Mouse (Mus musculus): Measurements from ENCODE around the gene Fshr. TPM values are rescaled to one million over a fixed set of nuclear protein-coding genes. Genes with fewer than 3 reads are reported as not detected.
"Not testable (repeated sequence)": the region's sequence is repeated elsewhere in the genome, so short reads cannot be mapped to it uniquely, and the experiment has no call there.

Gene Fshr
- total and polyA plus RNA-seq, 2 experiments from 2014 or later, result not detected

GRCm38 (mm10) chr17:89119250-89119649 is 81.2 kb downstream of the Fshr start:
- no peak overlapping the region for H3K27ac ChIP-seq (ENCODE audit: low read depth, low read length)
- H3K9ac ChIP-seq, result no peak overlapping the region
- no peak overlapping the region for H3K4me3 ChIP-seq (ENCODE audit: low read depth, low read length)
- H3K4me2 ChIP-seq (ENCODE audit: low read depth), result no peak overlapping the region
- H3K9me3 ChIP-seq (ENCODE audit: low read length), result no peaks in the 10 kb centered on the region
- WGBS, result 31% methylated on average over 2 of the region's 2 CpGs
- no peaks in the 10 kb centered on the region for H3K36me3 ChIP-seq (ENCODE audit: insufficient read depth)
- no peak for TF ChIP-seq CTCF (IDR thresholded peaks at IDR 0.05; ENCODE audit: low read depth)
- DNase-seq (peak; percentile 24), ATAC-seq (peak; percentile 61)
- no peaks in the 10 kb centered on the region for H3K27me3 ChIP-seq (ENCODE audit: insufficient read depth, low read length)
- H3K4me1 ChIP-seq (ENCODE audit: insufficient read depth), result peaks cover 6% of the 10 kb centered on the region; the same call in 1 of the 2 replicates

GRCm38 (mm10) chr17:89113944-89114343 is 86.5 kb downstream of the Fshr start:
- no peak overlapping the region for H3K4me2 ChIP-seq (ENCODE audit: low read depth)
- no peaks in the 10 kb centered on the region for H3K27me3 ChIP-seq (ENCODE audit: insufficient read depth, low read length)
- no peak for TF ChIP-seq CTCF (IDR thresholded peaks at IDR 0.05; ENCODE audit: low read depth)
- no peak overlapping the region for H3K27ac ChIP-seq (ENCODE audit: low read depth, low read length)
- H3K9ac ChIP-seq, result no peak overlapping the region
- H3K9me3 ChIP-seq (ENCODE audit: low read length), result no peaks in the 10 kb centered on the region
- DNase-seq (no peak), ATAC-seq (no peak)
- no peak overlapping the region for H3K4me3 ChIP-seq (ENCODE audit: low read depth, low read length)
- H3K36me3 ChIP-seq (ENCODE audit: insufficient read depth), result no peaks in the 10 kb centered on the region
- peaks cover 2% of the 10 kb centered on the region; the same call in 1 of the 2 replicates for H3K4me1 ChIP-seq (ENCODE audit: insufficient read depth)

GRCm38 (mm10) chr17:89100719-89101350 is 99.6 kb downstream of the Fshr start:
- no peak overlapping the region for H3K4me3 ChIP-seq (ENCODE audit: low read depth, low read length)
- H3K27ac ChIP-seq (ENCODE audit: low read depth, low read length), result no peak overlapping the region
- H3K27me3 ChIP-seq (ENCODE audit: insufficient read depth, low read length), result no peaks in the 10 kb centered on the region
- no peaks in the 10 kb centered on the region for H3K9me3 ChIP-seq (ENCODE audit: low read length)
- H3K36me3 ChIP-seq (ENCODE audit: insufficient read depth), result no peaks in the 10 kb centered on the region
- no peaks in the 10 kb centered on the region for H3K4me1 ChIP-seq (ENCODE audit: insufficient read depth)
- no peak overlapping the region for H3K9ac ChIP-seq
- ATAC-seq (no peak), DNase-seq (no peak)
- 76% methylated on average over 5 of the region's 5 CpGs for WGBS
- no peak for TF ChIP-seq CTCF (IDR thresholded peaks at IDR 0.05; ENCODE audit: low read depth)
- H3K4me2 ChIP-seq (ENCODE audit: low read depth), result no peak overlapping the region

GRCm38 (mm10) chr17:89099733-89100132 is 100.7 kb downstream of the Fshr start:
- DNase-seq; H3K27ac ChIP-seq (ENCODE audit: low read depth, low read length); H3K9me3 ChIP-seq (ENCODE audit: low read length); ATAC-seq; H3K9ac ChIP-seq; H3K4me3 ChIP-seq (ENCODE audit: low read depth, low read length); H3K4me2 ChIP-seq (ENCODE audit: low read depth); H3K36me3 ChIP-seq (ENCODE audit: insufficient read depth); H3K4me1 ChIP-seq (ENCODE audit: insufficient read depth); H3K27me3 ChIP-seq (ENCODE audit: insufficient read depth, low read length): not testable (repeated sequence)
- WGBS, result 76% methylated on average over 1 of the region's 1 CpGs

- Histone ChIP-seq H3K9ac (no peak overlapping the region), H3K4me1 (ENCODE audit: insufficient read depth) (0 out of 2 replicates have a peak, but pooled peaks cover 4% of the 10 kb centered on the region), H3K4me2 (ENCODE audit: low read depth) (no peak overlapping the region), H3K4me3 (ENCODE audit: low read depth, low read length) (no peak overlapping the region), H3K27ac (ENCODE audit: low read depth, low read length) (no peak overlapping the region), H3K9me3 (ENCODE audit: low read length) (no peaks in the 10 kb centered on the region), H3K27me3 (ENCODE audit: insufficient read depth, low read length) (no peaks in the 10 kb centered on the region), H3K36me3 (ENCODE audit: insufficient read depth) (no peaks in the 10 kb centered on the region)
- ATAC-seq, result peak; percentile 82; the same call in 1 of the 2 replicates
- 43% methylated on average over 5 of the region's 5 CpGs for WGBS
- DNase-seq, result peak; percentile 63
- no peak for TF ChIP-seq CTCF (IDR thresholded peaks at IDR 0.05; ENCODE audit: low read depth)
Observed at GRCm38 (mm10) chr17:89089692-89090475, 110.6 kb downstream of the Fshr start.

- ATAC-seq (no peak), DNase-seq (no peak)
- no peaks in the 10 kb centered on the region for H3K36me3 ChIP-seq (ENCODE audit: insufficient read depth)
- WGBS, result 60% methylated on average over 2 of the region's 2 CpGs
- no peak overlapping the region for H3K4me2 ChIP-seq (ENCODE audit: low read depth)
- H3K9me3 ChIP-seq (ENCODE audit: low read length), result no peaks in the 10 kb centered on the region
- TF ChIP-seq CTCF (IDR thresholded peaks at IDR 0.05; ENCODE audit: low read depth), result no peak
- H3K9ac ChIP-seq, result no peak overlapping the region
- no peaks in the 10 kb centered on the region for H3K27me3 ChIP-seq (ENCODE audit: insufficient read depth, low read length)
- H3K4me1 ChIP-seq (ENCODE audit: insufficient read depth), result no peaks in the 10 kb centered on the region
- H3K27ac ChIP-seq (ENCODE audit: low read depth, low read length), result no peak overlapping the region
- H3K4me3 ChIP-seq (ENCODE audit: low read depth, low read length), result no peak overlapping the region
Observed at GRCm38 (mm10) chr17:89082897-89083296, 117.6 kb downstream of the Fshr start.

- TF ChIP-seq CTCF (IDR thresholded peaks at IDR 0.05; ENCODE audit: low read depth), result no peak
- WGBS, result 38% methylated on average over 5 of the region's 5 CpGs
- no peak overlapping the region for H3K9ac ChIP-seq
- no peaks in the 10 kb centered on the region for H3K27me3 ChIP-seq (ENCODE audit: insufficient read depth, low read length)
- no peaks in the 10 kb centered on the region for H3K4me1 ChIP-seq (ENCODE audit: insufficient read depth)
- H3K4me2 ChIP-seq (ENCODE audit: low read depth), result no peak overlapping the region
- H3K9me3 ChIP-seq (ENCODE audit: low read length), result no peaks in the 10 kb centered on the region
- ATAC-seq (peak; percentile 40; the same call in 1 of the 2 replicates), DNase-seq (peak; percentile 40)
- no peak overlapping the region for H3K4me3 ChIP-seq (ENCODE audit: low read depth, low read length)
- no peak overlapping the region for H3K27ac ChIP-seq (ENCODE audit: low read depth, low read length)
- H3K36me3 ChIP-seq (ENCODE audit: insufficient read depth), result no peaks in the 10 kb centered on the region
Observed at GRCm38 (mm10) chr17:89079706-89080105, 120.8 kb downstream of the Fshr start.

Measured in forebrain, postnatal 0 days (tissue).